Mouse (Mus musculus): ENCODE measurements at regions not wholly inside any gene's neighbourhood (a gene's known extent, or its start where the extent isn't known, plus 50 kb on each side); places are given as distances from the start of the nearest gene placed in this dataset.

DNA sequence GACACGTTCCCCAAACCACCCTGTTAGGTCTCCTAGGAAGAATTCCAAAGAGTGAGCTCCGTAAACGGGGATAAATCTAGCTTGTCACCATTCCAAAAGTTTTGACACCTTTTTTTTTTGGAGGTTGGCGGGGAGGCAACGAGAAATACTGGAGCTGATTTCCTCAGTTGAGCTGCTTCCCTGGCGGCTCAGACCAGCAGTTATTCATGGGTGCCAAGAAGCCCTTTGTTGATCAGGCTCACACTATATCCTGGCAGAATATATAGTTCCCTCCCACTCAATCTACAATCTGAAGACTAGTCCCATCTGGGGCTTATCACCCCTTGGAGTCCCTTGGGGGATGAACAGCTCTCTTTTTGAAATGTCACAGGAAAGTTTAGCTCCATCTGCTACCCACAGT is 77.5 kb upstream of the Tiam2 start:
- DNase-seq = no peak

DNA sequence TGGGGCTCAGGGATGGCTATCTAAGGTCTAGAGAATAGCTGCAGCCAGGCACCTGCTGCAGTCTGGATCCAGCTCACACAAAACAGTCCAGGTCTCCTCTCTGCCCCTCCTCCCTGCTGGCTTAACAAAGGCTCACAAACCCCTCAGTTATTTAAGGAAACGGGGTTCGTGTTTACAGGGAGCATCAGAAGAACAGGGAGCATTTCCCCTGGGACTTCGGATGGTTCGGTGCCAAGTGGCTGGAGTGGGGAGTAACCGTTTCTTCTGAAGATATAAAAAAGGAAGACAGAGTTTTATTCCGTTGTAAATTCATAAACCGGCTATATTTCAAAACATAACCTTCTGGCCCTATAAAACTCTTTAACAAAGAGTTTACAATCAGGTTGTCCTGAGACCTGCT is 77.1 kb upstream of the Tiam2 start:
- no peak for DNase-seq

GRCm38 (mm10) chr17:3251176-3251575 is 75.2 kb upstream of the Tiam2 start:
- DNase-seq = no peak

GRCm38 (mm10) chr17:3251966-3252365 is 74.4 kb upstream of the Tiam2 start:
- DNase-seq = no peak

- DNase-seq = peak; percentile 76
These were observed 72.7 kb upstream of the Tiam2 start for GRCm38 (mm10) chr17:3253508-3254176.

GRCm38 (mm10) chr17:3256765-3257164 is 69.6 kb upstream of the Tiam2 start:
- no peak for DNase-seq

- DNase-seq = no peak
These were observed 67.4 kb upstream of the Tiam2 start for GRCm38 (mm10) chr17:3258811-3259510.

- no peak for DNase-seq
These were observed 65.6 kb upstream of the Tiam2 start for GRCm38 (mm10) chr17:3260796-3261195.

DNA sequence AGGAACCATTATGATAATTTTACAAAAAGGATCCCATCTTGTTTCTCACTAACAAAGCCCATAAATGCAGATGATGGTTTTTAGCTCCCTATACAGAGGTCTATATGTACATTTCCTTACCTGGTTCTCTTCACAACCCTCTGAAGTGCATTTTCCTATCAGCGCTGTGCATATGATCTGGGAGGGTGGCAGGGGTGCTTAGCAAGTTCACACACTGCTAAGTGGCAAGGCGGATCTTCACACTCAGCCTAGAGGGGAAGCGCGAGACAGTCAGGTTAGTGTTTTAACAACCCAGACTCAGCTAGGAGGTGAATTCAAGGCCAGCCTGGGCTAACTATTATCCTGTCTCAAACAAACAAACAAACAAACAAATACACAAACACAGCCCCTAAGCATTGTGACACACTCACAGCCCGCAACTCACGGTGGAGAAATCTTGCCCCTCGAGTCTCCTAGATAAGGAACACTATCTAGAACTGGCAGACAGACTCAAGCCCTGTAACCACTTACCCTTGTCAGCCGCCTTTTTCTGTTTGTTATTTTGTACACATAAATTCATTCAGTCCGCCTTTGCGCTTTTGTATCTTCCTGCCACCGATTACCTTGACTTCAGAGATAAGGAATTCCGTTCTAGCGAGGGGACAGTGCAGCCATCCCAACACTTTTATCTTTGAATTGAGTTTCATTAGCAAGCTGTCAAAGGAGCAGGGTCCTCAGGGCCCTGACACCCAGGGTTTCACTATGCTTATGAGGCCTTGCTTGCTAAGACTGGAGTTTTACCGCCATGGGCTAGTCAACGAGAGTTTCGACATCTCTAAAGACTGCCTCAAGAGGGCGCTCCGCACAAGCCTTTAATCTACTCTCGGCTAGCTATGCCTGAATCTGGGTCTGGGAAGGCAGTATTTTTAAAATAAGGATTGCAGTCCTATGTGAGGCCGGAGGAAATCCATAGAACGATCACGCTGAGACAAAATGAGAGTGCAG is 53.0 kb upstream of the Tiam2 start:
- DNase-seq = peak; percentile 91

- DNase-seq = no peak
These were observed 51.7 kb upstream of the Tiam2 start for GRCm38 (mm10) chr17:3274449-3275285.

All from right cerebral cortex, postnatal 14 days (tissue).